Mouse (Mus musculus): ENCODE data around the gene Tmtc2.

- TF ChIP-seq CTCF (IDR thresholded peaks at IDR 0.05; ENCODE audit: low read depth) (no peak), EP300 (optimal IDR thresholded peaks at IDR 0.05) (no peak)
These were observed 380.3 kb downstream of the Tmtc2 start for GRCm38 (mm10) chr10:105193756-105194460.

Measured in stomach, postnatal 0 days (tissue).